Mouse (Mus musculus) brown adipose tissue, adult 24 weeks (tissue): ENCODE results near the gene Mthfd1l. TPM values are rescaled to one million over a fixed set of nuclear protein-coding genes. Genes with fewer than 3 reads are reported as not detected.

Experiments used
- H3K27ac ChIP-seq: fragments of 200-500 bp; replicated peaks from 2 replicates; pipeline ENCODE4 v1.5.1; 2012; ENCODE audit warnings: low read depth, mild to moderate bottlenecking, low read length
- H3K4me1 ChIP-seq: fragments of 200-500 bp; 2 replicates; pipeline ENCODE4 v1.6.1; 2012; ENCODE audit warnings: low read length, mixed read lengths; ENCODE audit not compliant: control insufficient read depth, insufficient read depth, insufficient read length
- H3K4me3 ChIP-seq: fragments of 200-500 bp; 2 replicates; pipeline ENCODE4 v1.5.1; 2012; ENCODE audit warnings: low read depth, mild to moderate bottlenecking, low read length, moderate library complexity; ENCODE audit not compliant: insufficient read depth
- polyA plus RNA-seq: library from polyadenylated mRNA; stranded (reverse); fragments of >200 nt; gene quantifications from 2 replicates; pipeline ENCODE4 v1.2.4, GENCODE M21; 2012; ENCODE audit not compliant: missing spikeins, insufficient read depth, insufficient read length

The Mthfd1l gene
- polyA plus RNA-seq: 0.58 TPM in 1 of 2 replicates, not detected in the other

GRCm38 (mm10) chr10:3972981-3973588, at the start of gene Mthfd1l:
TSS of gene Mthfd1l (plus strand) at chr10:3973118.
- Histone ChIP-seq H3K27ac (peak within 1 kb of the TSS; percentile 30), H3K4me1 (no peaks in the 10 kb centered on the region), H3K4me3 (peak within 1 kb of the TSS; percentile 73)

- Histone ChIP-seq H3K4me3 (no peak overlapping the region), H3K4me1 (peaks cover 3% of the 10 kb centered on the region; the same call in 1 of the 2 replicates), H3K27ac (no peak overlapping the region)
Observed at GRCm38 (mm10) chr10:3928008-3928545, 44.8 kb upstream of the Mthfd1l start.

DNA sequence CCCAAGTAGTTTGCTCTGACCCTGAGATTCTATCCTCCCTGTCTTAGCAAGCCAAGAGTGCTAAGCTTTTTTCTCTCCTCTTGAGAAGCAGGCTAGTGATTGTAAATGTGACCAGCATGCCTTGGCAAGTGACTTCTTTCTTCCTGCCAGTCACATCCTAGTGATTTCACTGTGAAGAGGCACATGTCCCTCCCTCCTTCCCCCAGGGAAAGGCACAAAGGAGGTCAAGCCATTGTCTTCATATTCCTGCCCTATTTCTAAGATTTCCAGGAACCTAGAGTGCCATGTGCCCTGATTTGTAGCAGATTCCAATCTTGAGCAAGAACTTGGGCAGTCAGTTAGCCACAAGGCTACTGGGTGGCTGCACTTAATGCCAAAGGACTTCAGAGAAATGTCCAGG, 41.1 kb upstream of the Mthfd1l start:
- Histone ChIP-seq H3K27ac (no peak overlapping the region), H3K4me1 (peaks cover 3% of the 10 kb centered on the region; the same call in 1 of the 2 replicates), H3K4me3 (no peak overlapping the region)

DNA sequence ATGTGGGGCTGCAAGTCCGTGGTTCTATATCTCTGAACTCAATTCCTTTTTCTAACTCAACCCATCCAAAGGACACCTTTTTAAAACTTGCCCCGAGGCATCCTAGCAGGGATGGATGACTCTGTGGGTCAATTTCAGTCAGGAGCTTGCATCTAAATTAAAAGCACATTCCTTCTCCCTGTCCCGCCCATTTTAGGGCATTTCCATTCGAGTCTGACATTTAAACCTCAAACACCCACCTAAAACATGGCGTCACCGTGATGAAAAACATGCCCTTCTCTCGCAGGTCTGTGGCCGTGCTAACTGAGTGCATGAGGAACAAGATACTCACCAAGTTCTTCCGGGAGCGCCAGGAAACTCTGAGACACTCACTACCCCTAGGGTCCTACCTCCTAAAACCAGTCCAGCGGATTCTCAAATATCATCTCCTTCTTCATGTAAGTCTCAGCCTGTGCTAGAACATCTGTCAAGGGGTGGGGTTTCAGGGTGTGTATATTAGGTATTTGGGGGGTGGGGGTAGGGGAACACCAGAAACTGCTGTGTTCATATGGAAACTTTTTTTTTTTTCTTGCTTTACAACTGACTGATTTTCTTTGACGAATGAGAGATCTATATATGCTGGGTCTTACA, 39.5 kb upstream of the Mthfd1l start:
- H3K4me1 ChIP-seq: peaks cover 3% of the 10 kb centered on the region; the same call in 1 of the 2 replicates
- no peak overlapping the region for H3K27ac ChIP-seq
- no peak overlapping the region for H3K4me3 ChIP-seq

DNA sequence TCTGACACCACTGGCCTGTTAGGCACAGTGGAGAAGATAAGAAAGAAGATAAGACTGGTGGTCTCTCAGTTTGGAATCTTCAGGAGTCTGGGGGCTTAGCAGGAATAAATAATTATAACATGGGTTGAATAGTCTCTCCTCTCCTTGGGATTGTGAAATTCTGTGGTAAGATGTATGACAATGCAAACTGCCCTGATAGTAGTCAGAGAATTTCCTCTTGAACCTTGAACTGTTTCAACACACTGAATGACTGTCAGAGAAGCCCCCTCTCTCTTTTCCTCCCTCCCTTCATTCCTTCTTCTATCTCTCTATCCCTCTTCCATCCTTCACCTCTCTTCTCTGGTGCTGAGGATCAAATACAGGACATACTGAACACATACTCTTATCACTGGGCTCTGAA, 36.1 kb upstream of the Mthfd1l start:
- Histone ChIP-seq H3K4me1 (0 out of 2 replicates have a peak, but pooled peaks cover 2% of the 10 kb centered on the region), H3K27ac (no peak overlapping the region), H3K4me3 (no peak overlapping the region)

- Histone ChIP-seq H3K4me1 (peaks cover 2% of the 10 kb centered on the region; the same call in 1 of the 2 replicates), H3K4me3 (no peak overlapping the region), H3K27ac (no peak overlapping the region)
Observed at GRCm38 (mm10) chr10:3939895-3940595, 32.9 kb upstream of the Mthfd1l start.

DNA sequence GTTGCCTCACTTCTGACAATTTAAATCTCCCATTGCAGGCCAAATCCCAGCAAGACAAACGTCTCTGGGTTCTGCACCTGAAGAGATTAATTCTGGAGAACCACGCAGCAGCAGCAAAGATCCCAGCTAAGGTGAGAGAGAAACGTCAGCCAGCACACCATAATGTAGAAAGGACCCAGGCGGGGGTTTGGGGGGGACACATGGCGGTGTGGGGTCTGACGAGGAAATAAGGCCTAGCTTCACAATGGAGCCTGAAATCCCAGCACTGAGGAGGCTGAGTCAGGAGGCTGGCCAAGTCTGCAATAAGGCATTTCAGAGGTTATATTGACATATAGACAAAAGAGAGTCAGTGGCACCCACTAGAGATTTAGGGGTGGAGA, 32.3 kb upstream of the Mthfd1l start:
- H3K4me1 ChIP-seq: peaks cover 2% of the 10 kb centered on the region; the same call in 1 of the 2 replicates
- H3K4me3 ChIP-seq: no peak overlapping the region
- peak overlapping the region; percentile 42; the same call in 1 of the 2 replicates for H3K27ac ChIP-seq

DNA sequence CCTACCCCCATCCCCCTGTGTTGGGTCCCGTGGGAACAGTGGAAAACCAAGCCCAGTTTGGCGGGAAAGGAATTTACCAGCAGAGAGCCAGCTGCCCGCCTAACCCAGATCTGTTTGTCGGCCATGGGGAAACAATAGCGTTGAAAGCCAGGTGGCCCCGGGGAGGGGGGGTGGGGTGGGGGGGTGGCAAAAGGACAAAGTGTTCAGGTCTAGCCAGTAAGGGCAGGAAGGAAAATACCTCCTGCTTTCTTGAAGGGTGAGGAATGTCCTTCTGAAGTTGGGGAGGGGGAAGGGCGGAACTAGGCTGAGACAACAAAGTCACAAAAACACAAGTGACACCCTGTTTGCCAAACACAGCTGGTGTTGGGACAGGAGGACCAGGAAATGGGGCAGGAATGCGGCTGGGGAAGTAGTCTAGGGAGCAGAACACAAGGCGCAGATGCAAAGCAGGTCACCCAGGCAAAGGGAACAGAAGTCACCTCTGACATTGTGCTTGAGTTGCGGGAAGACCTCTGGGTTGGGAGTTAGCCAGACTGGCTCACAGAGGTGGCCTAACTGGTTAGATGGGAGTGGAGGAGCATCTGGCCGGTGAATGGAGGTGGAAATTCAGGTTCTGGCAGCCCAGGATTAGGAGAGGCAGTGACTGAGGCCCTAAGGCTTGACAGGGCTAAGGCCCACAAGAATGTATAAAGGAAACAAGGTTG, 31.7 kb upstream of the Mthfd1l start:
- Histone ChIP-seq H3K4me3 (no peak overlapping the region), H3K27ac (peak overlapping the region; percentile 61; the same call in 1 of the 2 replicates), H3K4me1 (peaks cover 2% of the 10 kb centered on the region; the same call in 1 of the 2 replicates)

DNA sequence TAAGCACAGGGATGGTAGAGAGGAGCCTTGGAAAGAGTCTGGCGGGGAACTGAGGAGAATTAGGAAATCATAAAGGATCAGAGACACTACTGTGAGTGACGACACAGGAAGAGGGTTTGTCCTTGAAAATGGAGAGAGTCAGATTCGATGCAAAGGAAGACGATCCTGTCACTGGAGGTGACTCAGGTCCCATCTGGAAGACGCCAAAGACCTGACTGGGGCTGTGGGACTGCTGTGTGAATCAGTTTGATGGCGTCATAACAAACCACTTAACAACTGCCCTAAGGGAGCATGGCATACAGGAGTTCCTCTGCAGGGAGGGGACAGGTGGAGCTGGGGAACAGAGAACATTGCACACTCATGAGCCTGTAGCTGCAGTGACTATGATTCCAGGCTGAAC, 30.6 kb upstream of the Mthfd1l start:
- no peak overlapping the region for H3K27ac ChIP-seq
- H3K4me1 ChIP-seq: peaks cover 2% of the 10 kb centered on the region; the same call in 1 of the 2 replicates
- H3K4me3 ChIP-seq: no peak overlapping the region

GRCm38 (mm10) chr10:3943492-3944395, 29.2 kb upstream of the Mthfd1l start:
- no peak overlapping the region for H3K4me3 ChIP-seq
- no peak overlapping the region for H3K27ac ChIP-seq
- H3K4me1 ChIP-seq: peaks cover 2% of the 10 kb centered on the region; the same call in 1 of the 2 replicates

GRCm38 (mm10) chr10:3946871-3947270, 26.0 kb upstream of the Mthfd1l start:
- no peak overlapping the region for H3K4me3 ChIP-seq
- H3K4me1 ChIP-seq: no peaks in the 10 kb centered on the region; the same call in 1 of the 2 replicates
- H3K27ac ChIP-seq: no peak overlapping the region

DNA sequence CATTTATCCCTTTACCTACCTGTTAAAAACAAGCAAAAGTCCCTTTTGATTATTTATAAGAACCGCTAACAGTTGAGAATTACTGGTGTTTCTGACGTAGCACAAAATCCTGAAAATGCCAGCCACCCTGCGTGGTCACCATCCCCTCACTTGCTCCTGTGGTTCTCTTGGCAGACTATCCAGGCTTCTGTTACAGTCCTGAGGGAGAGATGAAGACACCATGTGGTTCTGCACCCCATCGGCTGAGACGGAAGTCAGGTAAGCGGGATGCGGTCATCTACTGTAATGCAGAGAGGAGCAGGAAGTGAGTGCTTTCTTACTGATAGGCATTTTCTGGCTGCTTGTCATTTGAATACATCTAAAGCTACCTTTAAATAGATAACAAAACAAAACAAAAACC, 25.6 kb upstream of the Mthfd1l start:
- Histone ChIP-seq H3K4me1 (no peaks in the 10 kb centered on the region; the same call in 1 of the 2 replicates), H3K27ac (no peak overlapping the region)

DNA sequence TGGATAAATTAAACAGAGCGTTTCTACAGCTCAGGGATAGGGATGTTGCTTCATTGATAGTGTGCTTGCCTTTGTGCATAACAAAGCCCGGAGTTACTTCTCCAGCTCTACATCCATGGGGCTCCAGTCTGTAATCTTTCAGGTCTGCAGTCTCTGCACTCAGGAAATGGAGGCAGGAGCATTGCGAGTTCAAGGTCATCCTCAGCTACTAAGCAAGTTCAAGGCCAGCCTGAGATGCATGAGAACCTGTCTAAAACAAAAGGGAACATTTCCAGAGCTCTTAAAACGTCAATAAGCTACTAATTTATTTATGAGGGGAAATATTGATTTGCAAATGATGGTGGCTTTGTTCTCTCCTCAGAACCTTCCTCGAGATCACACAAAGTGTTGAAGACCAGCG, 23.6 kb upstream of the Mthfd1l start:
- Histone ChIP-seq H3K27ac (no peak overlapping the region), H3K4me3 (no peak overlapping the region), H3K4me1 (no peaks in the 10 kb centered on the region)

More for the DNA sequence above, 25.6 kb upstream of the Mthfd1l start:
- H3K4me3 ChIP-seq: no peak overlapping the region

- Histone ChIP-seq H3K4me3 (no peak overlapping the region), H3K4me1 (no peaks in the 10 kb centered on the region)
Observed at GRCm38 (mm10) chr10:3956471-3956870, 16.4 kb upstream of the Mthfd1l start.

More at GRCm38 (mm10) chr10:3956471-3956870, 16.4 kb upstream of the Mthfd1l start:
- no peak overlapping the region for H3K27ac ChIP-seq
